Mouse (Mus musculus) embryo, embryonic 10 days (tissue): ENCODE measurements around the gene Mboat2.

Source experiments
- DNase-seq: peaks from one replicate; pipeline ENCODE4 v3.0.0-alpha.2; 2015; ENCODE audit warnings: low spot score

Mboat2 gene

DNA sequence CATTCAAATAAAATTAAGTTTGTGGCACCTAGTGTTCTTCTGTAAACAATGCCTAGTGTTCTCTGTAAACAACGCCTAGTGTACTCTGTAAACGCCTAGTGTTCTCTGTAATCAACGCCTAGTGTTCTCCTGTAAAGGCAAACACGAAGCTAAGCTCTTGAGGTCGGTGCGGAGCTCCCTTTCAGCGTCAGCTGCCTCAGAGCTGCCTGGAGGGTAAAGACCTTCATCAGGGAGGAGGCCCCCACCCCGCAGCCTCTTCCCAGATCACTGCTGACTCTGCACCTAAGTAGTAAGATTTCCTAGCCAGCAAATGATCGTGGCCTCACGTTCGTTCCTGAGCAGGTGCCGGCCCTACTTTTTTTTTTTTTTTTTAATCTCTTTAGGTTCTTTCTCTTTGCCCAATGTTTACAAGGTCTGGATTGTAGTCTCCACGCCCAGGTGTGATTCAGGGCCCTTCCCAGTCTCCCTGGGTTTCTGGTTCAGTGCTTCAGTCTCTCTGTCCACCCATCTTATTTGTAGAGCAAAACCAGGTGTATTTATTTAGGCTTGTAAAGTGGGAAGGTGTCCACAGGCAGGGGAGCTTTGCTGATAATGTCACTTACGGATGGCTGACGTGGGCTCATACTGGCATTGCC is 181.2 kb downstream of the Mboat2 start:
- no peak for DNase-seq

DNA sequence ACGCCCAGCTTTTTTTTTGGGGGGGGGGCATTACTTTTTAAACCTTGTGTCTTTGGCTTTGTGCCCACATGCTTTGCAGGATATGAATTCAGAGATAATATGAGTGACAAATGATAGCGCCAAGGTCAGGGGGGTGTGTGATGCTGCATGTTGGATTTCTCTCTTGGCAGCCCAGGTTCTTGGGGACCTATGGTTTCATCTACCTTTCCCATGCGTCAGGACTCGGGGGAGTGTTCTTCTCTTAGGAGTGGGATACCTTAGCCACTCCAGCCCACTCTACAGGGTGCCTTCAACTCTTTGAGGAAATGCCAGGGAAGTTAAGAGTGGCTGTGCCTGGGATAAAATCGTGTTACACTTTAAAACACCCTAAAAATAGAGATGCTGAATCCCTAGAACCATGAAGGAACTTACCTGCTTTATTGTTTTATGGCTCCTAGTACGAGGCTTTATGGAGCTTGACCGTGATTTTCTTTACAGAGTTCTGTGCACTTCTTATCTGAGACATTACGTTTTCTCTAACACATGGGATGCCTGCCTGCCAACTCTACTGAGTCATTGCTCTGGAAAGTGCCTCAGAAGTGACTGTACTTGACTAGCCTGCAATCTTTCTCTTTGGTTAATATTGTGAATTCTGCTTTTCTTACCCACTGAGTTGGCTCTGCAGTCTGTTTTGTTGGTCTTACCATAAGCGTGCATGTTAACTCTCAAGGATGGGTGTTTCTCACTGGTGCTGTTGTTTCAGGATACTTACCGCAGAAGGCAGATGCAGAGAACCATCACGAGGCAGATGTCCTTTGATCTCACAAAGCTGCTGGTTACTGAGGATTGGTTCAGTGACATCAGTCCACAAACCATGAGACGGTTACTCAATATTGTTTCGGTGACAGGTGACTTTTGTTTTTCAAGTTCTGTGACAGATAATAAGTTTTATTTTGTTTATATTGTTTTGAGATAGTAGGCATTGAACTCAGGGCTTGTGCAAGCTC is 182.2 kb downstream of the Mboat2 start:
- DNase-seq, result no peak
